Mouse (Mus musculus): ENCODE data around the gene Krt17. TPM values are rescaled to one million over a fixed set of nuclear protein-coding genes. Genes with fewer than 3 reads are reported as not detected.

Krt17 gene
- polyA plus RNA-seq, 1 experiment = 10.5 TPM

DNA sequence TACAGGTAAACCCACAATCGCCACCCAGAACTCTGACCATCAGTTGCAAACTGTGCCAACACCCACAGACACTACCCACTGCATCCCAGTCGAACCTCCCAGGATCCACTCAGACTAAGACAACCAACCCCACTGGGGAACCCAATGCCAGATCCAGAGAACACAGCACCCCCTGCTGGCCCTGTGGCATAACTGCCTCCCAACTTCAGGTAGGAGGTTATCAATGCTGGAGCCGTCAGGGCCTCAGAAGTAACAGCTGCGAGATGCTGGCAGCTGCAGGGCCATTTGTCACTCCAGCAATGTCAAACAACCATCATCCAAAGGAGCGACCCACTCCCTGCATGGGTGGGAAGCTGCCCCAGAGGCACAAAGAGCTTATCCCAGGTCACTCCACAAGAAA lies 37.0 kb upstream of the Krt17 start:
- TF ChIP-seq CTCF (IDR thresholded peaks at IDR 0.05; ENCODE audit: low read depth, low read length) = peak; percentile 83
- TF ChIP-seq POLR2A (IDR thresholded peaks at IDR 0.05; ENCODE audit: insufficient read depth, low read length) = no peak
- TF ChIP-seq EP300 (IDR thresholded peaks at IDR 0.05; ENCODE audit: insufficient read depth, low read depth, low read length) = no peak
- Histone ChIP-seq H3K4me1 (ENCODE audit: control insufficient read depth, insufficient read depth, low read length) (no peaks in the 10 kb centered on the region), H3K9ac (ENCODE audit: low read depth, poor library complexity, severe bottlenecking) (no peak overlapping the region), H3K36me3 (ENCODE audit: control insufficient read depth, insufficient read depth, low read length, poor library complexity, severe bottlenecking) (no peaks in the 10 kb centered on the region), H3K9me3 (replicated peaks; ENCODE audit: control insufficient read depth, insufficient read depth, low read length, poor library complexity, severe bottlenecking) (no peaks in the 10 kb centered on the region), H3K27me3 (ENCODE audit: control insufficient read depth, insufficient read depth, low read length, poor library complexity, severe bottlenecking) (no peaks in the 10 kb centered on the region), H3K4me3 (ENCODE audit: low read depth, low read length) (peak overlapping the region; percentile 30), H3K27ac (ENCODE audit: insufficient read depth, low read length) (no peak overlapping the region)

DNA sequence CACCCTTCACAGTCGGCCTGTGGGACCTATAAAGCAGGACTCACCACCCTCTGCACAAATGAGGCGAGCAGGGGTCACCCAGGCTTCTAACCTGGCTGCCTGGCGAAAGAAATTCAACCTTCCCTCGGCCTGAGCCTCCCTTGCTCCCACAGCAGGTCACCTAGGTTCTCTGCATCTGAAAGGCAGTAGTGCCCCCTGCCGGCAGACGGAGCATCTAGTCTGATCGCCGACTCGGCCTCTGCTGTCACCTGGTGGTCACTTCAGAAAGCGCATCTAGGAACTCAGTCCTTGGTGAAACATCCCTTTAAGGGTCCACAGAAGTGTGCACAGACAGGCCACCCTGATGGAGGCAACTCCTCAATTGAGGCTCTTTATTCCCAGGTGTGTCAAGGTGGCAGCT lies 34.5 kb upstream of the Krt17 start:
- no peak overlapping the region for H3K9ac ChIP-seq (ENCODE audit: low read depth, poor library complexity, severe bottlenecking)
- H3K27ac ChIP-seq (ENCODE audit: insufficient read depth, low read length) = no peak overlapping the region

DNA sequence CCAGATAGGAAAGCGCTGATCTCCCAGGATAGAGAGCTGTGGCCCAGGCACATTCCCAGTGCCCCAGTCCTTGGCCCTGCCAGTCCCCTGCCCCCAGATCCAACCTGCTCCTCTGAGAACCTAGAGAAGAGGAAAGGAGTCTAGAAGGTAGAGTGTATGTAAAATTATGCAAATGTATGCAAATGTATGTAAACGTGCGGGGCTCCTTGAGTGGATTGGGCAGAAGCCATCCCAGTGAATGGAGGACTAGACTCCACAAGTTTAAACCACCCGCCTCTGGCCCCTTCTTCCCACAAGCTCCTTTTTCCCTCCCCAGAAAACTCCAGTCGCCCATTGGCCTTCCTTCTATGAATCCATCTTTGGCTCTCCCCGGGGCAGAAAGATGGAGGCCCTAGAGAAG lies 32.1 kb upstream of the Krt17 start:
- Histone ChIP-seq H3K9me3 (replicated peaks; ENCODE audit: control insufficient read depth, insufficient read depth, low read length, poor library complexity, severe bottlenecking) (no peaks in the 10 kb centered on the region), H3K4me1 (ENCODE audit: control insufficient read depth, insufficient read depth, low read length) (peaks cover 4% of the 10 kb centered on the region), H3K27ac (ENCODE audit: insufficient read depth, low read length) (no peak overlapping the region), H3K27me3 (ENCODE audit: control insufficient read depth, insufficient read depth, low read length, poor library complexity, severe bottlenecking) (no peaks in the 10 kb centered on the region), H3K36me3 (ENCODE audit: control insufficient read depth, insufficient read depth, low read length, poor library complexity, severe bottlenecking) (no peaks in the 10 kb centered on the region), H3K4me3 (ENCODE audit: low read depth, low read length) (no peak overlapping the region), H3K9ac (ENCODE audit: low read depth, poor library complexity, severe bottlenecking) (no peak overlapping the region)
- TF ChIP-seq CTCF (IDR thresholded peaks at IDR 0.05; ENCODE audit: low read depth, low read length) (no peak), EP300 (IDR thresholded peaks at IDR 0.05; ENCODE audit: insufficient read depth, low read depth, low read length) (no peak), POLR2A (IDR thresholded peaks at IDR 0.05; ENCODE audit: insufficient read depth, low read length) (no peak)

More for the DNA sequence above, 34.5 kb upstream of the Krt17 start:
- Histone ChIP-seq H3K27me3 (ENCODE audit: control insufficient read depth, insufficient read depth, low read length, poor library complexity, severe bottlenecking) (no peaks in the 10 kb centered on the region), H3K36me3 (ENCODE audit: control insufficient read depth, insufficient read depth, low read length, poor library complexity, severe bottlenecking) (no peaks in the 10 kb centered on the region), H3K9me3 (replicated peaks; ENCODE audit: control insufficient read depth, insufficient read depth, low read length, poor library complexity, severe bottlenecking) (no peaks in the 10 kb centered on the region), H3K4me1 (ENCODE audit: control insufficient read depth, insufficient read depth, low read length) (no peaks in the 10 kb centered on the region), H3K4me3 (ENCODE audit: low read depth, low read length) (no peak overlapping the region)
- TF ChIP-seq EP300 (IDR thresholded peaks at IDR 0.05; ENCODE audit: insufficient read depth, low read depth, low read length) (peak; percentile 79; the same call in 1 of the 2 replicates), CTCF (IDR thresholded peaks at IDR 0.05; ENCODE audit: low read depth, low read length) (peak; percentile 100), POLR2A (IDR thresholded peaks at IDR 0.05; ENCODE audit: insufficient read depth, low read length) (no peak)

DNA sequence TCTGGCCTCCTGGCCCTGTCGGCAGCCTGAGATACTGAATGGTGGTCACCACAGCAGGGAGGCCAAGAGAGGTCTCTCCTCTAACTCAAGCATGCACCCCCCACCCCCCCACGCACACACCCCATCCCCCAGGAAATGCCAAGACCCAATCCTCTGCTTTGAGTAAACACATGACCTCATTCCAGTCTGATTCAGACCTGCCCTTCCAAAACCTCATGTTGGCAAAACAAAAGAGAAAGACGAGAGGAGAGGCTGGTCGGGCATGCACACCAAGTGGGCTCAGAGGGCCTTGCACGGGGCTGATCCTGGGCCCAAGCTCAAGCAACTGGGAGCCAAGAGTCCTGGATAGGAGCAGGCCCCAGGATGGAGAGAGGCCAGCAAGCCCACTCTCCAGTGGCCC lies 29.4 kb upstream of the Krt17 start:
- TF ChIP-seq CTCF (IDR thresholded peaks at IDR 0.05; ENCODE audit: low read depth, low read length) = no peak
- no peak for TF ChIP-seq EP300 (IDR thresholded peaks at IDR 0.05; ENCODE audit: insufficient read depth, low read depth, low read length)
- TF ChIP-seq POLR2A (IDR thresholded peaks at IDR 0.05; ENCODE audit: insufficient read depth, low read length) = no peak
- Histone ChIP-seq H3K27ac (ENCODE audit: insufficient read depth, low read length) (no peak overlapping the region), H3K27me3 (ENCODE audit: control insufficient read depth, insufficient read depth, low read length, poor library complexity, severe bottlenecking) (no peaks in the 10 kb centered on the region), H3K9ac (ENCODE audit: low read depth, poor library complexity, severe bottlenecking) (no peak overlapping the region), H3K36me3 (ENCODE audit: control insufficient read depth, insufficient read depth, low read length, poor library complexity, severe bottlenecking) (no peaks in the 10 kb centered on the region), H3K9me3 (replicated peaks; ENCODE audit: control insufficient read depth, insufficient read depth, low read length, poor library complexity, severe bottlenecking) (no peaks in the 10 kb centered on the region), H3K4me1 (ENCODE audit: control insufficient read depth, insufficient read depth, low read length) (peaks cover 10% of the 10 kb centered on the region), H3K4me3 (ENCODE audit: low read depth, low read length) (no peak overlapping the region)

DNA sequence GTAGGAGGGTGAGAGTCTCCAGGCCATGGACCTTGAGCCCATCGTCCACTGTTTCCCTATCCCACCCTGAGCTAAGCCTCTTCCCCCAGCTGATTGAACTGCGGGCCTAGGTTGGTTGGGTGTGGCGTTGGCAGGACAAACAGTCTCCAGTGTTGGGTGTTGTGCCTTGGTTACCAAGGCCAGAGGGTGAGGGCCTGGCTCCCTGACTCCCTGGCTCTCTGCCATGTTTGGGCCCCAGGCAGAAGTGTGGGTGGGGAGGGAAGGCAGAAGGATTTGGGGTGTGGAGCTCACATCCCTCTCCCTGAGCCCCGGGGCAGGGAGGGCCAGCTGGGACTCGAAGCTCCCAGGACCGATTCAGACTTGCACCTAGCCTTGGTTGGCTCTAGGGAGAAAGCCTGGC lies 28.1 kb upstream of the Krt17 start:
- no peak overlapping the region for H3K4me3 ChIP-seq (ENCODE audit: low read depth, low read length)
- H3K27me3 ChIP-seq (ENCODE audit: control insufficient read depth, insufficient read depth, low read length, poor library complexity, severe bottlenecking) = no peaks in the 10 kb centered on the region
- no peaks in the 10 kb centered on the region for H3K36me3 ChIP-seq (ENCODE audit: control insufficient read depth, insufficient read depth, low read length, poor library complexity, severe bottlenecking)
- no peak for TF ChIP-seq POLR2A (IDR thresholded peaks at IDR 0.05; ENCODE audit: insufficient read depth, low read length)
- TF ChIP-seq EP300 (IDR thresholded peaks at IDR 0.05; ENCODE audit: insufficient read depth, low read depth, low read length) = 0 out of 2 replicates have a peak, but pooled peaks have one; percentile 11
- no peak overlapping the region for H3K27ac ChIP-seq (ENCODE audit: insufficient read depth, low read length)
- H3K9me3 ChIP-seq (replicated peaks; ENCODE audit: control insufficient read depth, insufficient read depth, low read length, poor library complexity, severe bottlenecking) = no peaks in the 10 kb centered on the region
- H3K9ac ChIP-seq (ENCODE audit: low read depth, poor library complexity, severe bottlenecking) = no peak overlapping the region
- H3K4me1 ChIP-seq (ENCODE audit: control insufficient read depth, insufficient read depth, low read length) = peaks cover 12% of the 10 kb centered on the region

DNA sequence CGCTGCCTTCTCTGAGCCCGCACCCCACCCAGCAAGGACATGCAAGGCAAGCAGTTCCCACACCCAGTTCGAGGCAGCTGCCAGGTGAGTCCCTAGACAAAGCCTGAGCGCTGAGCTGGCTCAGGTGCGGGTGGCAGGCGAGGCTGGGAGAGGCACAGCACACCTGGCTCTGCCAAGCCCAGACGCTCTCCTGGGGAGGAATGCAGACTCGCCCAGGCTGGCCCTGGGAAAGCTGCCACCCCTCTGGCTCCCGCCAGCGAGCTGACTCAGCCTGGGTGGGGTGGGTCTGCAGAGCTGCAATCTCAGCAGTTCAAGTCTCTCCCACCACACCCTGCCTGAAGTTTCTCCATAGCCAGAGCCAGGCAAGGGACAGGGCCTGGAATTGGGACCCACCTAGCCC lies 26.2 kb upstream of the Krt17 start:
- TF ChIP-seq CTCF (IDR thresholded peaks at IDR 0.05; ENCODE audit: low read depth, low read length) (no peak), POLR2A (IDR thresholded peaks at IDR 0.05; ENCODE audit: insufficient read depth, low read length) (no peak), EP300 (IDR thresholded peaks at IDR 0.05; ENCODE audit: insufficient read depth, low read depth, low read length) (no peak)
- Histone ChIP-seq H3K9me3 (replicated peaks; ENCODE audit: control insufficient read depth, insufficient read depth, low read length, poor library complexity, severe bottlenecking) (no peaks in the 10 kb centered on the region), H3K27ac (ENCODE audit: insufficient read depth, low read length) (peak overlapping the region; percentile 46), H3K4me1 (ENCODE audit: control insufficient read depth, insufficient read depth, low read length) (peaks cover 15% of the 10 kb centered on the region), H3K4me3 (ENCODE audit: low read depth, low read length) (peak overlapping the region; percentile 7; the same call in 1 of the 2 replicates), H3K9ac (ENCODE audit: low read depth, poor library complexity, severe bottlenecking) (no peak overlapping the region), H3K27me3 (ENCODE audit: control insufficient read depth, insufficient read depth, low read length, poor library complexity, severe bottlenecking) (no peaks in the 10 kb centered on the region), H3K36me3 (ENCODE audit: control insufficient read depth, insufficient read depth, low read length, poor library complexity, severe bottlenecking) (no peaks in the 10 kb centered on the region)

Data from ES-Bruce4 (cell line).